Mouse (Mus musculus): ENCODE measurements around the gene Akap9.
"Not testable (repeated sequence)": the region's sequence is repeated elsewhere in the genome, so short reads cannot be mapped to it uniquely, and the experiment has no call there.

Gene Akap9

GRCm38 (mm10) chr5:3927801-3928689 lies at the start of gene Akap9:
Akap9 (plus strand) TSS chr5:3928054.
- peak; percentile 63 to 86 for DNase-seq (ENCODE audit: low spot score in 2 of 2)

DNA sequence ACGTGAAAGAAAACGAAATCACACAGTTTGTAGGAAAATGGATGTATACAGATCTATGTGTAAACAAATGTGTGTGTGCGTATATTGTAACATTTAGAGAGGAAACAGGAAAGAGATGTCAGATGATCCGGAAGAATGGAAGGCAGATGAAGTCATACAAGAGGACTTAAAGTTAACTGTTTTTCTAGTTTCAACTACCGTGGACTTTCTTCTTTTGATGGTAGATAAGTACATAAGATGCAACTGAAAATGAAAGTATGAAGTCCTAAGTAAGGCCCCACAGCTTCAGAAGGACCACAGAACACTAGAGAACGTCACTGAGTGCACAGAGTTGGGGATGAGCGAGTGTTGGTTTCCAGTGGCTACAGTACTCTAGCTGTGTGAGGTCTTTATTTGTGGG lies 41.0 kb upstream of the Akap9 start:
- not testable (repeated sequence) for DNase-seq (ENCODE audit: low spot score in 2 of 2)

DNA sequence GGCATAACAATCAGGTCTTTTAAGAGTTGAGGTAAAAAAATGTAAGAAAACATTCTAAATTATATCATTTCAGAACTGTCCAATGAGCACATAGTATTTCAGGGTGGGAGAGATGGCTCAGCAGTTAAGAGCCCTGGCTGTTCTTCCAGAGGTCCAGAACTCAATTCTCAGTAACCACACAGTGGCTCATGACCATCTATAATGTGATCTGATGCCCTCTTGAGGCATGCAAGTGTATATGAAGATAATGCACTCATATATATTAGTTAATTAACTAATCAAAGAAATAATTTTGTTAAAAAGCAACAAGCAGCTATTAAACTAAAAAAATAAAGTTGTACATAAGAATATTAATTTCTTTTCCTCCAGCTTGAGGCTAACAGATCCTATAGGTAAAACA lies 38.7 kb upstream of the Akap9 start:
- DNase-seq (ENCODE audit: low spot score in 2 of 2), result no peak

GRCm38 (mm10) chr5:3893459-3894293 lies 34.2 kb upstream of the Akap9 start, which contains the start of gene Mterf1a:
Mterf1a (minus strand) TSS chr5:3893933.
- DNase-seq (ENCODE audit: low spot score in 2 of 2), result peak in 1 of 2 experiments; percentile 19

DNA sequence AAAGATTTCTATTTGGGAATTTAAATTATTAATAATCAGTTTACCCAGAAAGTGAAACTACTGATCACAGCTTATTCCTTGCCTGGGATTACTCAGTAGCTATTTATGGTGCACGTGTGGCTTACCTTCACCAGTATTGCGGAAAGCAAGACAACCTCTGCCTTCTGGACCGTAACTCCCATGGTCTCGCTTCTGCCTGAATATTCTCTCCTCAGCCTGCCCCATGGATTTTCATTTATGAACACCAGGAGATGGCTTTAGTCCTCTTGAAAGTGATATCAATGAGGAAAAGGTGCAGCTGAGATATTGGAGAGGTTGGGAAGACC lies 33.6 kb upstream of the Akap9 start:
- DNase-seq (ENCODE audit: low spot score in 2 of 2), result not testable (repeated sequence)

GRCm38 (mm10) chr5:3905471-3905870 lies 22.4 kb upstream of the Akap9 start:
- no peak for DNase-seq (ENCODE audit: low spot score in 2 of 2)

DNA sequence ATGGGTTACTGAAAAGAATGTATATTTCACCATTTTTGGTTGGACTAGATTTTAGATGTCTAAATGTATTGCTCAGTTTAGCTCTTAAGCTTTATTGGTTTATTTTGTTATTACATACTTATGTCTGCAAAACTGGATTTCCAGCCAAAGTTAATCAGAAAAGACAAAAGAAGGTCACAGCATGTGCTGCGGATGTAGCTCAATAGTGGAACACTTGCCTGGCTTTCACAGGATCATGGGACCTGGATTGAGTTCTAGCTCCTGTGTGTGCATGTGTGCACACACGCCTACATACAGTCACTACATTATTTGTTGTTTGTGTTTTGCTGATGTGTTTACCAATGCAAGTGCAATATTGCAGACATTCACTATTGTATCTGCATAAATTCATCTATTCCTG lies 5.5 kb upstream of the Akap9 start:
- no peak for DNase-seq (ENCODE audit: low spot score in 2 of 2)

GRCm38 (mm10) chr5:3926666-3927065 lies 1.2 kb upstream of the Akap9 start:
- no peak for DNase-seq (ENCODE audit: low spot score in 2 of 2)

GRCm38 (mm10) chr5:3928690-3929046 lies 814 bp downstream of the Akap9 start:
- peak; percentile 28 to 68 for DNase-seq (ENCODE audit: low spot score in 2 of 2)

DNA sequence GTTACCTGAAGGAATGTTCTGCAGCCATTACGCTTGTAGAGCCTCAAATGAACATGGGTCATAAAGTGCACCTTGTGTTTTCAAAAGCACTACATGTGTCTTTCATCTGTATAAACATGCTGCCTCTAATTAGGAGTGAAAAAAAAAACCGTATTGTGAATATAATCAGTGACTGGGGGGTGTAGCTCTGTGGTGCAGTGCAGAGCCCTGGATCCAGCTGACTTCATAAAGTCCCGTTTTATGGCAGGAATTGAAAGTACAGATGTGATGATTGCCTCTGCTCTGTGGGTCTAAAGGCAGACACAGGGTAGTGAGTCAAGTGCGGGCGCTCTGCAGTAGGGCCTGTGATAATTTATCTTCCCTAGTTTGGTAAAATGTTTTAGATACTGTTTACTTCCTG lies 2.9 kb downstream of the Akap9 start:
- DNase-seq (ENCODE audit: low spot score in 2 of 2), result no peak

- DNase-seq (ENCODE audit: low spot score in 2 of 2), result no peak
Measured at GRCm38 (mm10) chr5:3931636-3932035, 3.8 kb downstream of the Akap9 start.

DNA sequence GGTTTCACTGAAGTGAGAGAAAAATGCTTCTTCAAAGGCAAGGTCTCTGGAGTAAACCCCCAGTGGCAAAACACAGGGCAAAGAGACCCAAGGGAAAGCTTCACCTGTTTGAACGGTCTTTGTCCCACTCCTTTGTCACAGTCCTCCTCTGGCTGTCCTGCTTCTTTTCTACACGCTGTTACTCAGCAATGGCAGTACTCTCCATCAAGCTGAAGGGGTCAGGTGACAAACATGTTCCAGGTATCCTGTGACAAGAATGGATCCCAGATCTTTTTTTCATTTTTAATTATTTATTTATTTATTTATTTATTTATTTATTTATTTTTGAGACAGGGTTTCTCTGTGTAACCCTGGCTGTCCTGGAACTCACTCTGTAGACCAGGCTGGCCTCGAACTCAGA lies 5.7 kb downstream of the Akap9 start:
- DNase-seq (ENCODE audit: low spot score in 2 of 2), result no peak

DNA sequence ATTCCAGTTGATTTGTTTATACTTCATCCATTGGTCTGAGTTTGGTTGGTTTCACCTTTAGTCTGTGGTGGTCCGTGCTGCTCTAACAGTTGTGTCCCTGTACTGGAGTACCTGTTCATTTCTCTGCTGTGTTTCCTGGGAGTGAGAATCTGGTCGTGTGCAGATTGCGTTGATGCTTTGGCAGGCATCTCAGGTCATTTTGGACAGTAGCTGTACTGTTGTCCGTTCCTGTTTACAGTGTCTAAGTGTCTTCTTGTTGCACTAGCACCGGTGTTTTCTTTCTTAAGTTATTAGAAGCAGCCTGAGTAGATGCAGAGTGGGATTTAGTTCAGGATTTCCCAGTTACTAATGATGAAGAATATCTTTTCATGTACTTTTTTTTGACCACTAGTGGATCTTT lies 7.4 kb downstream of the Akap9 start:
- no peak for DNase-seq (ENCODE audit: low spot score in 2 of 2)

GRCm38 (mm10) chr5:3935778-3936554 lies 8.1 kb downstream of the Akap9 start:
- no peak for DNase-seq (ENCODE audit: low spot score in 2 of 2)

- DNase-seq (ENCODE audit: low spot score in 2 of 2), result no peak
Measured at GRCm38 (mm10) chr5:3938905-3939304, 11.1 kb downstream of the Akap9 start.

GRCm38 (mm10) chr5:3939335-3939734 lies 11.5 kb downstream of the Akap9 start:
- peak in 1 of 2 experiments; percentile 40 for DNase-seq (ENCODE audit: low spot score in 2 of 2)

GRCm38 (mm10) chr5:3941240-3941639 lies 13.4 kb downstream of the Akap9 start:
- DNase-seq (ENCODE audit: low spot score in 2 of 2), result no peak

DNA sequence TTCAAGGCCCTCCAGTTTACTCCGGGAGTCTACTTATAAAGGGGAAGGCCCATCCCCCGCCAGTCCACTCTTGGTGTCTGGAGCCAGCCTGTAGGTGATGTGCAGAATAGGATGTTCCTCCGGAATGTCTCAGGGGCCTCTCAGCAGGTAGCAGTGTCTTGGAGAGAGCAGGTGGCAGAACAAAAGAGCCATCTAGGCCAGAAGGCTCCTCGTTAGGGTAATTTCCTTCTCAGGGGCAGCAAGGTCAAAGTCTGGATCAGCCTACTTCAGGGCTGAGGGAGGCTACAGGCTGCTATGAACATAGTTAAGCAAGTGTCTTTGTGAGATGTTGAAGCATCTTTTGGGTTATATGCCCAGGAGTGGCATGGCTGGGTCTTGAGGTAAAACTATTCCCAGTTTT lies 15.3 kb downstream of the Akap9 start:
- not testable (repeated sequence) for DNase-seq (ENCODE audit: low spot score in 2 of 2)

- DNase-seq (ENCODE audit: low spot score in 2 of 2), result no peak
Measured at GRCm38 (mm10) chr5:3952498-3952897, 24.6 kb downstream of the Akap9 start.

DNA sequence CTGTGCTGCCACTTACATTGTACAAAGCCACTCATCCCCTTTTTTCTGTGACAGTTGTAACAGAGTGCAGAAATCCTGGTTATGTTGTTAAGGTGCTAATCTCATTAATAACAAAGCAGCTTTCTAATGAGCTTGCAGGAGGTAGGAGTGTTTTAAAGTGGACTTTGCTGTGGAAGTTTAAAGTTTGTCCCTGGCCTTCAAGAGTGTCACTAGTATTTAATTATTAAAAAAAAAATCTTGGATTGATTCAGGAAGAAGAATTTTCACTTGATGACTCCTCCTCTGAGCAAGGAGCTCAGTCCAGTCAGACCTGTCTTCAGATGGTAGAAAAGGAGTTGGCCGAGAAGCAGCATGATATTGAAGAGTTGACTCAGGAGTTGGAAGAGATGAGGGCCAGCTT lies 26.7 kb downstream of the Akap9 start:
- no peak for DNase-seq (ENCODE audit: low spot score in 2 of 2)

GRCm38 (mm10) chr5:3961286-3961685 lies 33.4 kb downstream of the Akap9 start:
- DNase-seq (ENCODE audit: low spot score in 2 of 2), result no peak

DNA sequence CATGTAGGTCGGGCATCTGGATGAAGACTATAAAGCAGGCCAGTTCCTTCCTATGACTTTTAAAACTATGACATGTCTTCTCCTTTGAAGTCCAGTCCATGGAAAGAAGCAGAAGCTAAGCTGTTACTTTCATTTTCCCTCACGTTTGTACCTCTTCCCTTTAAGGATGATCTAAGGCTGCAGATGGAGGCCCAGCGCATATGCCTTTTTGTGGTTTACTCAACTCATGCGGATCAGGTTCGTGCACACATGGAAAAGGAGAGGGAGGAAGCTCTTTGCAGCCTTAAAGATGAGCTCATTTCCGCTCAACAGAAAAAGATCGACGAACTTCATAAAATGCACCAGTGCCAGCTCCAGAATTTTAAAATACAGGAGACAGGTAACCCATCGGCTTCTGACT lies 40.6 kb downstream of the Akap9 start:
- no peak for DNase-seq (ENCODE audit: low spot score in 2 of 2)
